Mouse (Mus musculus): ENCODE measurements around the gene Commd2. TPM values are rescaled to one million over a fixed set of nuclear protein-coding genes. Genes with fewer than 3 reads are reported as not detected.

Commd2 gene
- 27.2 TPM for polyA plus RNA-seq (2017; shearing (Covaris generic))

GRCm38 (mm10) chr3:57651231-57651864, at the start of gene Commd2:
Gene Commd2, minus strand, starts transcription at chr3:57651715.

GRCm38 (mm10) chr3:57692719-57693118, 41.2 kb upstream of the Commd2 start, which contains the start of gene Ankub1:
Gene Ankub1, minus strand, starts transcription at chr3:57692799.

Other genes starting within 250 kb of the Commd2 start
- not detected for gene Tm4sf4, start 226.4 kb downstream of the Commd2 start, polyA plus RNA-seq (2017; shearing (Covaris generic))
- gene Wwtr1, start 75.8 kb downstream of the Commd2 start, polyA plus RNA-seq (2017; shearing (Covaris generic)): 0.07 TPM
- gene Ankub1, start 41.1 kb upstream of the Commd2 start, polyA plus RNA-seq (2017; shearing (Covaris generic)): 0.51 TPM
- gene Rnf13, start 84.3 kb upstream of the Commd2 start, polyA plus RNA-seq (2017; shearing (Covaris generic)): 53.8 TPM
- gene Pfn2, start 196.4 kb upstream of the Commd2 start, polyA plus RNA-seq (2017; shearing (Covaris generic)): 5.5 TPM